Mouse (Mus musculus): ENCODE data around the gene Atp7a.

DNA sequence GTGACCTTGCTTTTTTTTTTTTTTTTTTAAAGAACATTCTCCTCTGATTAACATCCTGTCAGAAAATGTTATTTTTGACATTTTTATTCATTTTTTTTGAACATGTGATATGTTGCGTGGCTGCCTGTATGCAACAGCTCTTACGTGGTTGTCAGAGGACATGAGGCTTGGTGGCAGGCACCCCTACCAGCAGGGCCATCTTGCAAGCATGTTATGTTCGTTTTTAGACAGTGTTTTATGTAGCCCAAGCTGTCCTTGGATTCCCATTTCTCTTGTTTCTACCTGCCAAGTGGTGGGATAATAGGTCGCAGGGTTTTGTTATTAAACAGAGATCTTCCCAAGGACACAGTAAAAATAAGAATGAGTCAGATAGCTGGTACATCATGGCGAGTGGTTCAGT lies 3.1 kb downstream of the Atp7a start:
- TF ChIP-seq GATA1 (IDR thresholded peaks at IDR 0.05; ENCODE audit: borderline replicate concordance, low read length) (no peak), FLI1 (IDR thresholded peaks at IDR 0.05; ENCODE audit: low read length) (no peak)
